Mouse (Mus musculus): Measurements from ENCODE around the gene Aknad1.

Aknad1 gene

GRCm38 (mm10) chr3:108751691-108752090 is 12.2 kb downstream of the Aknad1 start:
- CTCF ChIA-PET: no interaction called here

- CTCF ChIA-PET: no interaction called here
Observed at GRCm38 (mm10) chr3:108754541-108754940, 15.1 kb downstream of the Aknad1 start.

- CTCF ChIA-PET: interaction anchor here (0.6 kb wide), 2 partner anchors 96 to 1118 kb away, joined by 3 to 4 read pairs; no protein-coding TSS in a partner anchor
Observed at GRCm38 (mm10) chr3:108755542-108755941, 16.1 kb downstream of the Aknad1 start.

DNA sequence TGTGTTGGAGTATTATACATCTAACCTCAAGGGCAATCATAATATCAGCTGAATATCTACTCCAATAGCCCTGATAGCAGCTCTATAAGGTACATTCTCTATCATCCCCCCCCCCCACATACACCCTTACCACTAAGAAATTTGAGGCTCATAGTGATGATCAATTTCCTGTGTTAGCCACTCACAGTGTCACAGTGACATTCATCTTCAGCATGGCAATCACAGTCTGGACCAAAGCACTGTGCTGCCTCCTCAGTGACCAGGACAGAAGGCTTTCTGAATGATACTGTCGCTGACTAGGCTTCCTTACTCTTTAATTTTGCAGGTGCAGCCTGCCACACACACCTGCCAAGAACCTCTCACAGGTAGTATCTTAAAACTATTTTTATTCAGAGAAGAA is 16.7 kb downstream of the Aknad1 start:
- CTCF ChIA-PET: interaction anchor here (0.6 kb wide), 2 partner anchors 53 to 1119 kb away, joined by 4 to 7 read pairs; no protein-coding TSS in a partner anchor

DNA sequence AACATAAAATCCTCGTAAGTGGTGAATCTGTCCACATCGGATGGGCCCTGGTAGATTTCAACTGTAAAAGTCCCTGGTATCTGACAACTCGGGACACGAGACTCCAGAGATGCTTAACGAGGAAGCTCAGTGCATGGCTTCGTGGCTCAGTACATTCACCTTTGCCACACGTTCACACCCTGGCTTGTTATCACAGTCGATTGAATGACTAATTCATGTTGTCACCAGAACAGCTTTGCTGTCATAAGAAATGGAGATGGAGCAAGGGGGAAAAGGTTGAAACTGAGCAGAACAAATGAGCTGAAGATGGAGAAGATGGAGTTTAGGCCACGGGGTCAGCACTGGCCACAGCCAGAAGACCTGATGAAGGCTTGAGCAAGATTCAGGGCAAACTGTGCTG is 18.1 kb downstream of the Aknad1 start:
- CTCF ChIA-PET: no interaction called here

DNA sequence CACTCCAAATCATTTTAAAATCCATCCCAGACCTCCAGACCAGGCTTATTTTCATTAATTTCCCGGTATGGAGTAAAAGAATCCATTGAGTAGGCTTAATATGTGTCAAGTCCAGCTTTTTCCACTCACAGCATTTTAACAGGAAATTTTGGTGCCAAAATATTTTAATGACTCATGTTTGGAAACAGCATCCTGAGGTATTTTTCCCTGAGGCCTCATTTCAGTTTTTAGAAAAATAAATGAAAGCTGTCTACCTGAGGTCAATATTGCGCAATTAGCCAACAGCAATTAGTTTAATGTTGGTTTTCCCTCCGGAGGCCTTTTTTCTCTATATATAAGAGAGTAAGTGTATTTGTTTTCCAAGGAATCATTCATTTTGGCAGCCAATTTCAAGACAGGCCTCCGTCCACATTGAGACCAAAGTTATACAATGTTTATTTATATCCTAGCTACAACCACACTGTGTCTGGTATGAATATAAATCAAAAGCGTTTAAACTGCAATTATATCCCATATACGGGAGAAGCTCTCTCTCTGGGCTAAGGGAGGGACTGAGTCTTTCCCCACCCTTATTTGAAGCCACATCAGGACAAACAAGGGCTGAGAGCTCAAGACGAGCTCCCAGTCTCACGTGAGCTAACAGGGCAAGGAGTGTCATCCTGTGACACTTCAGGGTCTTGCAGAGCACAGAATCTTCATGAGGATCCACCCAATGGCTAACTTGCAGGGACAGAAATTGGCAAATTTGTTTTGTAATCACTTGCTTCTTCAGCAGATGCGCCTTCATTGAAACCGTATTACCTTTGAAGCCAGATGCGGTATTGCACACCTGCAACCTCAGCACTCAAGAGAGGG is 20.3 kb downstream of the Aknad1 start:
- CTCF ChIA-PET: no interaction called here

GRCm38 (mm10) chr3:108762597-108763111 is 23.2 kb downstream of the Aknad1 start:
- CTCF ChIA-PET: no interaction called here

- CTCF ChIA-PET: no interaction called here
Observed at GRCm38 (mm10) chr3:108763691-108764090, 24.2 kb downstream of the Aknad1 start.

GRCm38 (mm10) chr3:108764976-108765375 is 25.5 kb downstream of the Aknad1 start:
- CTCF ChIA-PET: no interaction called here

DNA sequence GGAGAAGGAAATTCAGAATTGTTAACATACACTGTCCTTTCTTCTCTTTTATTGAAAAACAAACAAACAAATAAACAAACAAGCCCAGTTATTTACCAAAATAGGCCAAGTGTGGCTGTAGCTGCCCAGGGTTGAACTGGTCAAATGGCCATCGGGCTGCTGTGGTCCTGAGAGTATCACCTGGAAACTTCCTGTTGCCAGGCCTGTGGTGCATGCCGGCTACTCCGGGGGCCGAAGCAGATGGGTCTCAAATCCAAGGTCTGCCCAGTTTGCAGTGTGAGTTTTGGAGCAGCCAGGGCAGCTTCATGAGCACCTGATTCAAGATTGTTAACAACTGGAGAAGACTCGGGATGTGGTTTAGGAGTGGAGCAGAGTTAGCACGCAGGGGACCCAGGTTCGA is 26.0 kb downstream of the Aknad1 start:
- CTCF ChIA-PET: no interaction called here

GRCm38 (mm10) chr3:108766943-108767342 is 27.5 kb downstream of the Aknad1 start:
- CTCF ChIA-PET: interaction anchor here (0.7 kb wide), 1 partner anchor 1039 kb away, joined by 3 read pairs; no protein-coding TSS in a partner anchor

- CTCF ChIA-PET: no interaction called here
Observed at GRCm38 (mm10) chr3:108767416-108767815, 28.0 kb downstream of the Aknad1 start.

- CTCF ChIA-PET: interaction anchor here (0.5 to 0.6 kb wide), 3 partner anchors 142 to 979 kb away, joined by 3 to 4 read pairs (median 3); partner anchors contain the start of gene Prpf38b
Observed at GRCm38 (mm10) chr3:108769547-108769946, 30.1 kb downstream of the Aknad1 start.

GRCm38 (mm10) chr3:108770725-108771368 is 31.4 kb downstream of the Aknad1 start:
- CTCF ChIA-PET: no interaction called here

DNA sequence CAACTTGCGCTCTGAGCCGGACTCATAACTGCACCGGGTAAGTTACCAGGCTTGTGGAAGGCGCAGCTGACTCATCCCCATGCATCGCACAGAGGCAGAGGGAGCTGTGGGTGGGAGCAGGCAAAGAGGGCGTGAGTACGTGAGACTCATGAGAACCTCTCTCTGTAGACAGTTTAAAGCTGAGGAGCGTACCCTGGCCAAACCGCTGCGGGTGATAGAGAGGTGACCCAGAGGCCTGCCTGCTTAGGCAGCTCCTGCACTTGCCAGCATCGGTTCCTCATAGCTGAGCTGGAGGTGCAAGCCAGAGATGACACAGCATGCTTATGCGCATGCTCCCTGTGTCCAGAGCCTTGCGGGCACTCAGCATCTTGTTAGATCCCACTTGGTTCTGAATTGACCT is 32.8 kb downstream of the Aknad1 start:
- CTCF ChIA-PET: no interaction called here

DNA sequence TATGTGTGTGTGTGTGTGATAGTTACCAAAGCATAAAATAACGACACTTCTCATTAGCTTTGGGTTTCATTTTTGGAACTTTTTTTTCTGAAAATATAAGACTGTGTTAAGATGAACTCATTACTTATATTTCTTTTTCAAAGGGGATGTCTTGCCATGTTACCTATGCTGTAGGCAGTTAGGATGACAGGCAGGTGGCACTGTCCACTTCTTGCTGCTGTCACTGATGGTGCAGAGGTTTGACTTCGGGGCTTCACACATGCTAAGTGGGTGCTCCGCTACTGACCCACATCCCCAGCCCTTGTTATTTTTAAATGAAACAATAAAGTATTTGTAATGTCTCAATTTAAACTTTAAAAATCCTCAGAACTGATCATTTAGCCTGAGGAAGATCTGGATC is 33.4 kb downstream of the Aknad1 start:
- CTCF ChIA-PET: interaction anchor here (0.7 kb wide), 1 partner anchor 571 kb away, joined by 6 read pairs; no protein-coding TSS in a partner anchor

DNA sequence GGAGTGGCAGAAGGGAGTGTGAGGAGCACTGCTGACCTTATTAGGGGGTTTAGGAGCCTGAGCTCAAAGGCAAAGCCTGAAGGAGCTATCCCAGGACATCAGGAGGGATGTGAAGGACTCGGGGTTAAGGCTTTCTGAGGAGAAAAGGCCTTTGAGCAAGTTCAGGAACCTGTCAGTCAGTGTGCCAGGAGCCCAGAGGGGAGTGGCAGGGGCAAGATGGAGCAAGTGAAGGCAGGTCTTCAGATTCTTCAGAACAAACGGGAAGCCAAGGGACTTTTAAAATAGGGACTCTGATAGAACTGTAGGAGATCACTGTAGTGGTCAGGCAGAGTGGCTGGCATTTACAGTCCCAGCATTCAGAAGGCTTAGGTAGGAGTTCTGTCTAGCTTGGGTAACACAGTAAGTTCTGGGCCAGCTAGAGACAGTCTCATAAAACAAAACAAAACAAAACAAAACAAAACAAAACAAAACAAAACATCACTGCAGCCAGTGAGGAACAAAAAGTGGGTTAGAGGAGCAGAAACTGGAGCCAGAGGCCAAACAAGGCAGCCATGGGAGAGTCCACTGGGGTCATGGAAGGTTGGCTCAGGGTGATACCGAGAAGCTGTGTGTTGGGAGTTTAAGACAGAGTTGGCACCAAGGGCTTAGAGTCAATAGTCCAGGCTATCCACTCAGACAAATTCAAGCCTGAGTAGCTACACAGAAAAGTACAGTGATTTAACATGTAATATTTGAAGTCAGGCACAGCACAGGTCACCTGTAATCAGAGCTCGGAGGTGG is 39.5 kb downstream of the Aknad1 start:
- CTCF ChIA-PET: no interaction called here

GRCm38 (mm10) chr3:108781238-108781883 is 41.9 kb downstream of the Aknad1 start:
- CTCF ChIA-PET: no interaction called here

- CTCF ChIA-PET: no interaction called here
Observed at GRCm38 (mm10) chr3:108781884-108782270, 42.4 kb downstream of the Aknad1 start.

- CTCF ChIA-PET: no interaction called here
Observed at GRCm38 (mm10) chr3:108782364-108782895, 43.0 kb downstream of the Aknad1 start.

- CTCF ChIA-PET: no interaction called here
Observed at GRCm38 (mm10) chr3:108786520-108786919, 47.1 kb downstream of the Aknad1 start.
